Mouse (Mus musculus) neutrophil, adult 59 days (primary cell): Measurements from ENCODE around the gene Dmwd. TPM values are rescaled to one million over a fixed set of nuclear protein-coding genes. Genes with fewer than 3 reads are reported as not detected.

ENCODE experiments used
- total RNA-seq, 2 experiments: library from RNA; stranded (reverse); gene quantifications; 1 replicate in 1 of 2; 2 replicates in 1 of 2; pipeline ENCODE4 v1.2.4; 2023

Dmwd gene
- 10 to 100 TPM; 15.0 to 21.7 TPM for total RNA-seq

GRCm38 (mm10) chr7:19075723-19076585 is at the start of gene Dmwd:
Gene Dmwd, plus strand, starts transcription at chr7:19076227.

GRCm38 (mm10) chr7:19054047-19054776 is 21.8 kb upstream of the Dmwd start, which contains the start of gene Rsph6a:
Gene Rsph6a, plus strand, starts transcription at chr7:19054690.

GRCm38 (mm10) chr7:19083701-19084100 is 7.7 kb downstream of the Dmwd start, which contains the start of gene Dmpk:
Gene Dmpk, plus strand, starts transcription at chr7:19083849.

GRCm38 (mm10) chr7:19094471-19094825 is 18.4 kb downstream of the Dmwd start, which contains the start of gene Six5:
Gene Six5, plus strand, starts transcription at chr7:19094594.

GRCm38 (mm10) chr7:19118028-19118771 is 42.2 kb downstream of the Dmwd start, which contains the start of gene Gm4969:
Gene Gm4969, minus strand, starts transcription at chr7:19118368.

GRCm38 (mm10) chr7:19119631-19120429 is 43.8 kb downstream of the Dmwd start, which contains the start of gene Fbxo46:
Gene Fbxo46, plus strand, starts transcription at chr7:19119859.

Other genes starting within 250 kb of the Dmwd start
- gene Mill2, start 236.3 kb upstream of the Dmwd start, total RNA-seq: not detected
- 1,000 to 10,000 TPM; 1,995 to 2,284 TPM for gene Pglyrp1, start 204.9 kb upstream of the Dmwd start, total RNA-seq
- 10 to 100 TPM; 11.5 to 13.9 TPM for gene Ccdc61, start 165.8 kb upstream of the Dmwd start, total RNA-seq
- gene Nova2, start 150.3 kb upstream of the Dmwd start, total RNA-seq: under 1 TPM in 1 of 2 experiments, not detected in 1; 0.04 TPM
- gene Nanos2, start 88.8 kb upstream of the Dmwd start, total RNA-seq: not detected
- under 1 TPM in 1 of 2 experiments, not detected in 1; 0.33 TPM for gene Mypop, start 85.0 kb upstream of the Dmwd start, total RNA-seq
- 10 to 100 TPM; 15.0 to 15.1 TPM for gene Irf2bp1, start 72.2 kb upstream of the Dmwd start, total RNA-seq
- gene Foxa3, start 52.7 kb upstream of the Dmwd start, total RNA-seq: not detected
- gene Sympk, start 51.9 kb upstream of the Dmwd start, total RNA-seq: 10 to 100 TPM; 53.1 to 63.9 TPM
- gene Rsph6a, start 21.5 kb upstream of the Dmwd start, total RNA-seq: not detected
- 10 to 100 TPM in 1 of 2 experiments, 1 to 10 TPM in 1; 9.9 to 10.7 TPM for gene Dmpk, start 7.6 kb downstream of the Dmwd start, total RNA-seq
- gene Six5, start 18.4 kb downstream of the Dmwd start, total RNA-seq: under 1 TPM; 0.11 to 0.33 TPM
- gene Gm4969, start 42.1 kb downstream of the Dmwd start, total RNA-seq: not detected
- 10 to 100 TPM; 14.9 to 15.0 TPM for gene Fbxo46, start 43.6 kb downstream of the Dmwd start, total RNA-seq
- gene Qpctl, start 73.1 kb downstream of the Dmwd start, total RNA-seq: 10 to 100 TPM; 10.0 to 10.4 TPM
- 10 to 100 TPM; 39.5 to 43.0 TPM for gene Snrpd2, start 73.5 kb downstream of the Dmwd start, total RNA-seq
- gene Gipr, start 89.9 kb downstream of the Dmwd start, total RNA-seq: not detected
- gene Eml2, start 100.2 kb downstream of the Dmwd start, total RNA-seq: 10 to 100 TPM; 60.2 to 79.8 TPM
- gene Gpr4, start 136.3 kb downstream of the Dmwd start, total RNA-seq: under 1 TPM in 1 of 2 experiments, not detected in 1; 0.13 TPM
- 10 to 100 TPM; 22.3 to 24.6 TPM for gene Opa3, start 152.1 kb downstream of the Dmwd start, total RNA-seq
- 100 to 1,000 TPM; 636 to 660 TPM for gene Vasp, start 195.6 kb downstream of the Dmwd start, total RNA-seq
- gene Ppm1n, start 203.8 kb downstream of the Dmwd start, total RNA-seq: under 1 TPM in 1 of 2 experiments, not detected in 1; 0.49 TPM
- not detected for gene Rtn2, start 206.4 kb downstream of the Dmwd start, total RNA-seq
- gene Fosb, start 233.8 kb downstream of the Dmwd start, total RNA-seq: 1,000 to 10,000 TPM in 1 of 2 experiments, 100 to 1,000 TPM in 1; 803 to 1,216 TPM